Mouse (Mus musculus) left cerebral cortex, postnatal 10 days (tissue): ENCODE data around the gene Crygc. TPM values are rescaled to one million over a fixed set of nuclear protein-coding genes. Genes with fewer than 3 reads are reported as not detected.
A peak's percentile ranks its signal among the peaks of the same experiment; 100 is the strongest.

Experiments used
- DNase-seq, 2 experiments: peaks; one replicate each; pipeline ENCODE4 v3.0.0; 2021 to 2022; ENCODE audit warnings: low spot score in 2 of 2, mixed read lengths in 1 of 2; ENCODE audit errors: extremely low spot score in 1 of 2
- intact Hi-C: fragments of 180-260 bp; cut with DNase I; formaldehyde crosslinking; loops from one replicate; pipeline ENCODE4 v1.15.1; 2025
- total RNA-seq, 2 experiments: library from RNA; stranded (reverse); gene quantifications; 2 replicates each; pipeline ENCODE4 v1.2.3; 2021

Crygc gene
- not detected for total RNA-seq

- no peak for DNase-seq
- intact Hi-C loops, result no loop called here
Observed at GRCm38 (mm10) chr1:65073589-65073988, at the start of gene Crygc. Crygc (minus strand) TSS chr1:65073689.

GRCm38 (mm10) chr1:65122574-65123372 lies 49.3 kb upstream of the Crygc start, which contains the start of gene D630023F18Rik:
D630023F18Rik (minus strand) TSS chr1:65123214.
- DNase-seq, result peak in 1 of 2 experiments; percentile 12
- intact Hi-C loops, result no loop called here

DNA sequence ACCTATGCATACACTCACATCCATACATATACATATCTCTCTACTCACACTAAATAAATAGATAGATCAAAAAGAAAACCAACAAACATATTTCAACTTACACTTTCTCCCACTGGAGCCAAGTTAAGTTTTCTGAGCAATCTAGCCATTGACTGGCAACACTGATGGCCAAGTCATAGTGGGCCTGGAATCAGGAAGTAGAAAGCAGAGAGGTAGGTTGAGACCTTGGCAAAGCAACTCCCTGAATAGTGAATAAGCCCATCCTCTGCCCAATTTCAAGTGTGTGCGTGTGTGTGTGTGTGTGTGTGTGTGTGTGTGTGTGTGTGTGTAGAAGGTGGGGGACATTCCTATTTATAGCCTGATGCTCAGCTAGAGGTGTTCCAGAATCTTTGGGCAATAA lies 45.9 kb upstream of the Crygc start, which contains the start of gene Gm28845:
Gm28845 (minus strand) TSS at position 121 of the 400 bp plus-strand sequence.
- DNase-seq, result no peak
- intact Hi-C loops, result no loop called here

DNA sequence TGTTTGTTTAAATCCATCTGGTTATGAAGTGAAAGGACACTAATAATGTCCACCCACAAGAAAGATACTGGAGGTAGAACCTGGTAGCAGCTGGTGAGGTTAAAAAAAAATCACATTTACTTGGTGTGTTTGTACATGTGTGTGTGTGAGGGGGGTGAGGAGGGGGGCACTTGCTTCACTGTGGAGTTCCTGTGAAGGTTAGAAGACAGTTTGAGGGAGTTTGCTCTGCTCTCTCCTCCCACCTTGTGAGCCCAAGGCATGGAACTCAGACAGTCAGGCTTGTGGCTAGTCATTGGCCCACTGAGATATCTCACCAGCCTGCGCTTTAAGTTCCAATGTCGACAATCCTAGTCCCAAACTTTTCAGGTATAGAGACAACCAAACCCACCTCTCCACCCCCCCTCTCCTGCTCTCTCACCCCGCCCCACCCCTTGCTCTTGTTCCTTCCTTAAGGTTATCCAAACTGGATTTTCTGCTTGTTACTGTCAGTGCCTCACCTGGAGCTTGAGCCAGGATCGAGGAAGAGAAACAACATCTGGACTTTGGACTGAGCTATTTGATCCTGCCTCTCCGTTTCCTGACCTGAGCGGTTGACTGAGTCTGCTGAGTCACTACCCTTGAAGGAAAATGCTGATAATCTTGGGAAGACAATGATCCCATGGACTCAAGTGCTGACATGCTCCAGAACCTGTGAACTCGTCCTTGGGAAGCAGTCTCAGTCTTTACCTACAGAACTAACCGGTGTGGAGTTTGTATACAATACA lies 44.8 kb upstream of the Crygc start:
- no peak for DNase-seq
- intact Hi-C loops, result no loop called here

- intact Hi-C loops, result loop anchor here (2.0 kb wide), 1 partner anchor 65 kb away; no protein-coding TSS in a partner anchor
- DNase-seq, result no peak
Observed at GRCm38 (mm10) chr1:65113536-65114172, 40.2 kb upstream of the Crygc start.

DNA sequence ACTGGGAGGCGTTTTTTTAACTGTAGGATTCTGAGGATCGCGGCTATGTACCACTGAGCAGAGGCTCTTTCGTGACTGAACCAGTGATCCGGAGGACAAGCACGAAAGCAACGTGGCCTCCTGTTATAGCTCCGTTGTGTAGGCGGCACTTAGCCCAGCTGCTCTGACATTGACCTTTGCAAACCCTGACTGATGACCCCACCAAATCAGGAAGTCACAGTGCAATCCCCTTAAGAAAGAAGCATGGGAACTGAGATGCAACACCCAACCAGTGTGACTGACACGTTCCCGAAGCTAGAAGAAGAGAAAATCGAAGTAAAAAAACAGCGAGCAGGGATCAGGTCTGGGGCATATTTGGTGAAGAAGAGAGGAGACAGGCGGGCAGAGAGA lies 39.3 kb upstream of the Crygc start:
- DNase-seq, result no peak
- intact Hi-C loops, result loop anchor here (2.0 kb wide), 1 partner anchor 66 kb away; no protein-coding TSS in a partner anchor

GRCm38 (mm10) chr1:65112031-65112806 lies 38.7 kb upstream of the Crygc start:
- peak; percentile 74 to 75 for DNase-seq
- intact Hi-C loops, result loop anchor here (2.0 kb wide), 1 partner anchor 67 kb away; no protein-coding TSS in a partner anchor

DNA sequence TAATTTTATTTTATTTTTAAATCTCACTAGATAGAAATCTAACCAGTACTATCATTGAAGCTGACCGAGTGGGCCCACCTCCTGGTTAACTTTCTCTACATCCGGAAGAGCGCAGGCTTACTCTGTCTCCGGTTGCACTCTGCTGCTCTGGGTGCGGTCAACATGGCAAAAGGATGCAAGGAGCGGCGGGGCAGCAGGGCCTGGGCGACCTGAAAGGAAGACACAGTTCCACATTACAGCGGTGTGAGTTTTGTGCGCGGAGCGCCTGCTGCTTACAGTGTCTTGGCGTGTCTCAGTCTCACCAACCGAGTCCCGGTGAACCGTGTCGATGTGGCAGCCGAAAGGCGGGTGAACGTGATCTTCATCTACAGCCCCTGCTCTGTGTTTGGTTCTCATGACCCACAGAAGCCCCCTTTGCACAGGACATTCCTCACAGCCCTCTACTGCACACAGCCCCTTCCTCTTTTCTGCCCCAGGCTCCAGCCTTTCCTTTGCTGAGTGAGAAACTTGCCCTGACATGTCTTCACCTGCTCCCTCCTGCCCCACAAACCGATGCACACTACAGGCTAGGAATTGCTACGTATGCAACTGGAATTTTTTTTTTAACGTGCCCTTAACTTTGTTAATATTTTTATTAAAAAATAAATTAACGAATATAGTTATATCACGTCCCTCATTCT lies 36.4 kb upstream of the Crygc start:
- intact Hi-C loops, result no loop called here
- DNase-seq, result no peak

DNA sequence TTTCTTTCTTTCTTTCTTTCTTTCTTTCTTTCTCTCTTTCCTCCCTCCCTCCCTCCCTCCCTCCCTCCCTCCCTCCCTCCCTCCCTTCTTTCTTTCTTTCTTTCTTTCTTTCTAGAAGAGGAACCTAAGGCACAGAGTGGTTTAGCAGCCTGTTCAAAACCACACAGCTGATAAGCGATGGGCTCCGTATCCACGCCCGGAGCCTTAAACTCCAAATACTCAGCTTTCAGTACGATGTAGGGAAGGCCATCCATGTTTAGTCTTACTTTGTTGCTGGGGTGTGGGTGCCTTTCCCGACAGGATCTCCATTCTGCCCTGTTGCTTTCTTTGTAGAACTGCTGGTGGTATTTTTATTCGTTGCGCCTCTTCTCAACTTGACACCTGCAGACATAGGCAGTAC lies 35.7 kb upstream of the Crygc start:
- intact Hi-C loops, result no loop called here
- no peak for DNase-seq

DNA sequence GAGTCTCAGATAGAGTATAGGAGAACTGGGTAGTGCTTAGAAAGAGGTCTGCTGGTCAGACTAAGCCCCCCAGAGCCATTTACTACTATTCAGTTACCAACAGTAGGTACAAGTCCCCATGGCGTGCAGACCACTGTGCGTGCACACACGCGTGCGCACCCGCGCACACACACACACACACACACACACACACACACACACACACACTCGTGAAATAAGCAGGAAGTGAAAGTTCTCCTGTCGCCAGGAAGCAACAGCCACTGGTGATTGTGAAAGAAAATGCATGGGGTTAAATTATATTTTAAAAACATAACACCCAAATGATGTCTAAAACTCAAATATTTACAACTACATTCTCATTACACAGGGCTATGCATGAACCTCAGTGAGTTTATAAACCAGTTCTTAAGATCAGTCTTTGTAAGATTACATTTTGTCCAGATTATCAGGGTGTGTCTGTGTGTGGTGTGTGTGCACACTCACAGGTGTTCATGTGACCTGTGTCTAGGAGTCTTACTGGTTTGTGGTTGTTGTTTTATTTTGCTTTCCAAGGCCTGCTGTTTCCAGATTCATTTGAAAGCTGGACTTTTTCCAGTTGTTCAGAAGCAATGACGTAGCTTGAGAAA lies 34.3 kb upstream of the Crygc start:
- intact Hi-C loops, result no loop called here
- no peak for DNase-seq

- DNase-seq, result no peak
- intact Hi-C loops, result no loop called here
Observed at GRCm38 (mm10) chr1:65103273-65103672, 29.8 kb upstream of the Crygc start, which contains the start of gene Cryga. Cryga (minus strand) TSS chr1:65103373.

DNA sequence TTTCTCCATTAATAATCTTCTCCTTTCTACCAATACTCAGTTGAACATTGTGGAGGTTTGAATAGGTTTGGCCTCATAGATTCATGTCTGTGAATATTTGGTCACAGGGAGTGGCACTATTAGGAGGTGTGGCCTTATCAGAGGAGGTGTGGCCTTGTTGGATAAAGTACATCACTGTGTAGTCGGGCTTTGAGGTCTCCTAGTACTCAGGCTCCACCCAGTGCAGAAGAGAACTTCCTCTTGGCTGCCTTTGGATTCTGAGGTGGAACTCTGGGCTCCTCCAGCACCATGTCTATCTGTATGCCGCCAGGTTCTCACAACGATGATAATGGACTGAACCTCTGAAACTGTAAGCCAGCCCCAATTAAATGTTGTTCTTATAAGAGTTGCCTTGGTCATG lies 23.5 kb upstream of the Crygc start:
- DNase-seq, result no peak
- intact Hi-C loops, result no loop called here

DNA sequence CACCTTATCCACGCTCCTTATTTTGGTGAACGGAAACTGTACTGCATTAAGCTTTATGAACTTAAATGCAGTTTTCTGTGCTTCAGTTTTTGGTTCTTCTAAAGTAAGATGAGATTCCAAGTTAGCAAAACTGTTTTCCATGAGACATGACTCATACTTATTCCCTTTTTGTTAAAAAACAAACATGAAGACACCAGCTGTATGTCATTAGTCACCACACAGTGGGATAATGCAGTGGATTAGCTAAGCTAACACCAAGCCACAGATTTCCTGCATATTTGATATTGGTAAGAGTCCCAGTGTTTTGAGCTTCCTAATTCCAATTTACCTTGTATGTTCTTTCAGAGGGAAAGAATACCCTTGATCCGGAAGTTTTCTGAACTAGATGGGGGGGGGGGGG lies 18.1 kb upstream of the Crygc start:
- intact Hi-C loops, result no loop called here
- no peak for DNase-seq

GRCm38 (mm10) chr1:65090370-65090769 lies 16.9 kb upstream of the Crygc start:
- intact Hi-C loops, result no loop called here
- no peak for DNase-seq

GRCm38 (mm10) chr1:65088567-65089356 lies 15.3 kb upstream of the Crygc start:
- intact Hi-C loops, result no loop called here
- DNase-seq, result no peak

- no peak for DNase-seq
- intact Hi-C loops, result no loop called here
Observed at GRCm38 (mm10) chr1:65082188-65082587, 8.7 kb upstream of the Crygc start, which contains the start of gene Crygb. Crygb (minus strand) TSS chr1:65082288.

GRCm38 (mm10) chr1:65075607-65076006 lies 2.1 kb upstream of the Crygc start:
- no peak for DNase-seq
- intact Hi-C loops, result no loop called here
